Mouse (Mus musculus): ENCODE results near the gene Zfp341.

DNA sequence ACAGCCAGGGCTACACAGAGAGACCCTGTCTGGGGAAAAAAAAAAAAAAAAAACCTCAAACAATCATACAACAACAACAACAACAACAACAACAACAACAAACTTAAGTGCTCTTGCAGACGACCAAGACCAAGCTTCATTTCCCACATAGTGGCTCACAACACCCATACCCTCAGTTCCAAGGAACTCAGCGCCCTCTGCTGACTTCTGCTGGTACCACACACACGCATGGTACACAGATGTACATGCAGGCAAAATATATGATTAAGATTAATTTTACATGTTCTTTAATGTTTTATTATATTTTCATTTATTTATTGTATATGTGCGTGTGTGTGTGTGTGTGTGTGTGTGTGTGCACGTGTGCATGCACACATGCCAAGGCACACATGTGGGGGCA lies 26.7 kb upstream of the Zfp341 start:
- TF ChIP-seq CTCF (IDR thresholded peaks at IDR 0.05; ENCODE audit: extremely low read depth, insufficient read depth, insufficient read length, insufficient replicate concordance) (peak; percentile 26; the same call in 1 of the 2 replicates), POLR2A (IDR thresholded peaks at IDR 0.05; ENCODE audit: low read depth, low read length) (no peak)
